Mouse (Mus musculus) megakaryocyte, embryonic 14.5 days (primary cell): ENCODE data around the gene Caskin2.

Experiments
- FLI1 ChIP-seq: IDR thresholded peaks from 2 replicates; pipeline ENCODE4 v1.6.1; 2012; ENCODE audit warnings: low read length, inconsistent platforms, mixed read lengths
- GATA1 ChIP-seq: IDR thresholded peaks from 3 replicates; pipeline ENCODE4 v1.6.1; 2012; ENCODE audit warnings: mixed read lengths, low read length, inconsistent platforms, borderline replicate concordance

DNA sequence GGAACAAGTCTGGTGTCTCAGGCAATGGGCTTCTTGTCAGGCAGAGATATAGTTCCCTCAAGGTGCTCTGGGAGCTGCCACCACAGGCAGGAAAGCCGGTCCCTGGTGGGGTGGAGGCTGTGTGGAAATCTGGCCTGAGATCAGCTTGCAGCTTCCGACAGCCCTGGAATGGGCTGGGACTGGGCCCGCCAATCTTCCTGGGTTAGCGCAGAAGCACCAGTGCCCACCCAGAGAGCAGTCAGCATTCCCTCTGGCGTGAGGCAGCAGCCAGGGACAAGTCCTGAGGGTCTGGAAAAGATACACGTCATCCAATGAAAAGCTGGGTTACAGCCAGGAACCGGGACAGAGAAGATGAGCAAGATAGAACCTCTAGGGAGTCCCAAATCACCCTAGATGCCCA, 1.3 kb downstream of the Caskin2 start:
- TF ChIP-seq GATA1 (no peak), FLI1 (no peak)
